Comparison of ENCODE assay signal across 9 mouse cellular contexts in the genomic region with DNA sequence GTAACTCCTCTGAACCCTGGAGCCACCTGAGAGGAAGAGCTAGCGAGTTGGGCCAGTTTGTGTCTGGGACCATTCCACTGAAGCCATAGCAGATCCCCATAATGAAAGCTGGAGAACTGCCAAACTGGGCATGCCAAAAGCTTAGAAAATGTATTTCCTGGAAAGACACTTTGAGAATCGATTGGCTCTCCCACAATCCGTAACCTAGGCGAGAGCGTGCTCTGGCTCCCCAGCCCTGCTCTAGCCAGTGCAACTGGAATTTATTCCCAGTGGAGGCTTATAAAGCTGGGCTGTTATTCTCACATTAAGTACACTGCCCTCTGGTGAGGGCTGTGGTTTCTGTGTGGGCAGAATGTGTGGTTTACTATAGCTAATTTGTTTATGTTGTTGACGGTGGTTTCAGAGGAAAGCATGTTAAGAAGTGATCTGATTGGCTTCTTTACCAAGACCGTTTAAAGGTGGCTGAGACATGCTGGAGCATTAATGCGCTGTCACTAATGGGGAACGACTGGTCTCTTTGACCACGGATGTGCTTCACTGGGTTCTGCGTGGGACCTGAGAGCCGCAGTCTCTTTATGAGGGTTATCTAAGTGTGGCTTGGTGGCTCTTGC.
DNase-seq lines count a peak whose midpoint lies in the region; TF ChIP-seq lines count a peak whose summit lies in the region.
"Had no signal": no experiment of that assay in that cellular context is flagged by ENCODE, and none has a peak within 500 bp of the region (broad histone marks: within the 10 kb centered on the region; RNA-seq: fewer than 3 reads in every experiment).

No protein-coding gene starts in this region.

- TF ChIP-seq CTCF in layer of hippocampus, adult 2 months (conservative IDR thresholded peaks at IDR 0.05): peak; percentile 50

- no peak overlapping the region for H3K27ac ChIP-seq in layer of hippocampus, adult 2 months

- no peak overlapping the region for H3K4me3 ChIP-seq in layer of hippocampus, adult 2 months

- no peak for DNase-seq in layer of hippocampus, adult 2 months (ENCODE audit: low spot score in 2 of 2)
- DNase-seq in layer of hippocampus, adult 8-10 months (ENCODE audit: low spot score in 2 of 2): no peak
- DNase-seq in heart, adult 18-20 months: peak; percentile 20 to 37
- peak; percentile 63 for DNase-seq in kidney, adult 9 months
- peak; percentile 33 to 48 for DNase-seq in lung, postnatal 4 days
- DNase-seq in retina, postnatal 1 day: no peak
- no peak for DNase-seq in embryo, embryonic 11 days
- DNase-seq in B cell, adult 2 months: no peak
- DNase-seq: cerebellum, postnatal 25 days had no signal

Comparison
In these comparisons a context has a peak if more than half of its experiments do, and no peak if none do; other contexts are left out.
1. DNase-seq: peak in heart, adult 18-20 months (2 of 2), kidney, adult 9 months (single experiment) and lung, postnatal 4 days (2 of 2); none in layer of hippocampus, adult 2 months (0 of 2), layer of hippocampus, adult 8-10 months (0 of 2), retina, postnatal 1 day (single experiment), embryo, embryonic 11 days (single experiment) and B cell, adult 2 months (0 of 2).